Mouse (Mus musculus) cerebellum, adult (tissue): ENCODE measurements at regions not wholly inside any gene's neighbourhood (a gene's known extent, or its start where the extent isn't known, plus 50 kb on each side); places are given as distances from the start of the nearest gene placed in this dataset.
A peak's percentile ranks its signal among the peaks of the same experiment; 100 is the strongest.

Experiments used
- ATAC-seq: cut with Nextera tagmentation; 2 replicates; pipeline ENCODE4 v1.9.2; 2017; ENCODE audit warnings: mild to moderate bottlenecking, moderate library complexity, mixed read lengths; ENCODE audit not compliant: insufficient number of reproducible peaks, low FRiP score, low TSS enrichment

GRCm38 (mm10) chr2:66961808-66962519 is 177.2 kb upstream of the Scn7a start:
- ATAC-seq = 0 out of 2 replicates have a peak, but pooled peaks have one; percentile 52

GRCm38 (mm10) chr2:66941188-66941587 is 156.5 kb upstream of the Scn7a start:
- no peak for ATAC-seq

GRCm38 (mm10) chr2:66898032-66898431 is 113.3 kb upstream of the Scn7a start:
- ATAC-seq = no peak

GRCm38 (mm10) chr2:66867457-66868216 is 82.9 kb upstream of the Scn7a start:
- ATAC-seq = no peak
